Mouse (Mus musculus) cerebellum, adult 8-10 months (tissue): ENCODE measurements around the gene Tnfrsf1b.

Source experiments
- DNase-seq: peaks from one replicate; pipeline ENCODE4 v3.0.0; 2022

Gene Tnfrsf1b

GRCm38 (mm10) chr4:145246173-145247011 lies at the start of gene Tnfrsf1b:
Gene Tnfrsf1b (minus strand): TSS chr4:145246870.
- no peak for DNase-seq

- peak; percentile 5 for DNase-seq
Observed at GRCm38 (mm10) chr4:145295589-145296300, 49.1 kb upstream of the Tnfrsf1b start.

- no peak for DNase-seq
Observed at GRCm38 (mm10) chr4:145294588-145294987, 47.9 kb upstream of the Tnfrsf1b start.

- peak; percentile 20 for DNase-seq
Observed at GRCm38 (mm10) chr4:145286369-145287120, 39.9 kb upstream of the Tnfrsf1b start.

GRCm38 (mm10) chr4:145284675-145285074 lies 38.0 kb upstream of the Tnfrsf1b start:
- no peak for DNase-seq

- no peak for DNase-seq
Observed at GRCm38 (mm10) chr4:145283441-145283840, 36.8 kb upstream of the Tnfrsf1b start.

- no peak for DNase-seq
Observed at GRCm38 (mm10) chr4:145280966-145281365, 34.3 kb upstream of the Tnfrsf1b start.

- no peak for DNase-seq
Observed at GRCm38 (mm10) chr4:145278724-145279370, 32.2 kb upstream of the Tnfrsf1b start.

GRCm38 (mm10) chr4:145278231-145278630 lies 31.6 kb upstream of the Tnfrsf1b start:
- no peak for DNase-seq

- DNase-seq: no peak
Observed at GRCm38 (mm10) chr4:145276368-145277249, 29.9 kb upstream of the Tnfrsf1b start.

- no peak for DNase-seq
Observed at GRCm38 (mm10) chr4:145274887-145275286, 28.2 kb upstream of the Tnfrsf1b start.

- no peak for DNase-seq
Observed at GRCm38 (mm10) chr4:145273923-145274322, 27.3 kb upstream of the Tnfrsf1b start.

GRCm38 (mm10) chr4:145272763-145273162 lies 26.1 kb upstream of the Tnfrsf1b start:
- DNase-seq: no peak

GRCm38 (mm10) chr4:145271634-145272033 lies 25.0 kb upstream of the Tnfrsf1b start:
- no peak for DNase-seq

GRCm38 (mm10) chr4:145270136-145270535 lies 23.5 kb upstream of the Tnfrsf1b start:
- no peak for DNase-seq

GRCm38 (mm10) chr4:145267631-145268110 lies 21.0 kb upstream of the Tnfrsf1b start:
- no peak for DNase-seq

GRCm38 (mm10) chr4:145266505-145266904 lies 19.8 kb upstream of the Tnfrsf1b start:
- DNase-seq: no peak

- no peak for DNase-seq
Observed at GRCm38 (mm10) chr4:145264761-145265160, 18.1 kb upstream of the Tnfrsf1b start.

GRCm38 (mm10) chr4:145263583-145263982 lies 16.9 kb upstream of the Tnfrsf1b start:
- no peak for DNase-seq

GRCm38 (mm10) chr4:145260802-145261201 lies 14.1 kb upstream of the Tnfrsf1b start:
- DNase-seq: no peak

- no peak for DNase-seq
Observed at GRCm38 (mm10) chr4:145257751-145258434, 11.2 kb upstream of the Tnfrsf1b start.
